In the genomic region with DNA sequence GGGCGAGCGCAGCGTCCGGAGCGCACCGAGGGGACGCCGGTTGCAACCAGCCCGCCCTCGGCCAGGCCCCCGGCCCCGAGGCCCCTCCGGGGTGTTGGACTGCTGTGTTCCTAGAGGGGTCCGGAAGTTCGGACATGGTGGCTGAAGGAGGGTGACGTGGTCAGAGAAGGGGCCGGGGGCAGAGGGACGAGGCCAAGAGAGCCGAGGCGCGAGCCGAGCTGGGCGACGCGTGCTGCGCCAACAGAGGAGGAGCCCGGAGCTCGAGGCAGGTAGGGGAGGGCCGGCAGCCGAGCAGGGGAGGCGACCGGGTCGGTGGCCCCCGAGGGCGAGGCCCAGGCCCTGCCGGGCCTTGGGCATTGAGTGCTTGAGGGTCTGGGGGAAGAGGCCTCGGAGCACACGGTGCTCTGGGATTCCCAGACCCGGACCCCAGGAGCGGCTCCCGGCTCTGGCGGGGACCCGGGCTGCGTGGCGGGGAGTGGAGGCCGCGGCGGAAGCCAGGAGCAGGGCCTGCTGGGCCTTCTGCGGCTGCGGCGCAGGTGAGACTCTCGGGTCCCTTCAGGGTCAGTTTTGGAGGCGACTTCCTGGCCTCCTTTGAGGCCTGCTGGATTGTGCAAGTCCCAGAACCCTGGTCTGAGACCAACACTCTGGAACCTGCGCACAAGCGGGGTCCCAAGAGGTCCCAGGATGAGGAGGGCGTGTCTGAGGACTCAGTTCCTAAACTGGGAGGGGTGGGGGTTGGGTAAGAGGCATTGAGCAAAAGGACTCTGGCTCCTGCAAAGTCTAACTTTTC, we compare ENCODE assay signal across 8 mouse cellular contexts. TPM values are rescaled to one million over a fixed set of nuclear protein-coding genes. Genes with fewer than 3 reads are reported as not detected.
DNase-seq lines count a peak whose midpoint lies in the region; ATAC-seq lines count a peak whose summit lies in the region.

No protein-coding gene starts in this region.

- H3K4me3 ChIP-seq in liver, embryonic 11.5 days (ENCODE audit: low read depth, low read length), result peak overlapping the region; percentile 40
- H3K4me3 ChIP-seq in forebrain, embryonic 11.5 days (ENCODE audit: low read depth, low read length), result peak overlapping the region; percentile 81
- peak overlapping the region; percentile 43 for H3K4me3 ChIP-seq in limb, embryonic 13.5 days
- H3K4me3 ChIP-seq in stomach, embryonic 14.5 days (ENCODE audit: low read depth, low read length), result peak overlapping the region; percentile 31

- H3K27ac ChIP-seq in liver, embryonic 11.5 days (ENCODE audit: low read depth, low read length), result no peak overlapping the region
- peak overlapping the region; percentile 95 for H3K27ac ChIP-seq in forebrain, embryonic 11.5 days (ENCODE audit: low read depth, low read length)
- H3K27ac ChIP-seq in limb, embryonic 13.5 days, result no peak overlapping the region
- H3K27ac ChIP-seq in stomach, embryonic 14.5 days (ENCODE audit: low read length), result no peak overlapping the region

- H3K27me3 ChIP-seq in liver, embryonic 11.5 days (replicated peaks; ENCODE audit: control insufficient read depth, insufficient read depth, low read length), result peaks cover 100% of the 10 kb centered on the region
- H3K27me3 ChIP-seq in forebrain, embryonic 11.5 days (ENCODE audit: control insufficient read depth, insufficient read depth, low read length), result peaks cover 75% of the 10 kb centered on the region
- H3K27me3 ChIP-seq in limb, embryonic 13.5 days, result peaks cover 99% of the 10 kb centered on the region
- peaks cover 86% of the 10 kb centered on the region for H3K27me3 ChIP-seq in stomach, embryonic 14.5 days (ENCODE audit: control insufficient read depth, insufficient read depth, low read length)

- peak overlapping the region; percentile 59 for H3K4me2 ChIP-seq in liver, embryonic 11.5 days
- peak overlapping the region; percentile 71 for H3K4me2 ChIP-seq in forebrain, embryonic 11.5 days (ENCODE audit: low read depth, low read length, severe bottlenecking)
- H3K4me2 ChIP-seq in limb, embryonic 13.5 days (replicated peaks), result peak overlapping the region; percentile 72
- peak overlapping the region; percentile 51 for H3K4me2 ChIP-seq in stomach, embryonic 14.5 days (replicated peaks; ENCODE audit: low read depth, low read length)

- intact Hi-C loops in left cerebral cortex, postnatal 4 days (cut with DNase I), result no loop called here

- H3K36me3 ChIP-seq in liver, embryonic 11.5 days (ENCODE audit: control insufficient read depth, insufficient read depth, low read length), result no peaks in the 10 kb centered on the region
- H3K36me3 ChIP-seq in forebrain, embryonic 11.5 days (ENCODE audit: control insufficient read depth, insufficient read depth, low read length), result no peaks in the 10 kb centered on the region
- no peaks in the 10 kb centered on the region for H3K36me3 ChIP-seq in limb, embryonic 13.5 days
- H3K36me3 ChIP-seq in stomach, embryonic 14.5 days (ENCODE audit: control insufficient read depth, insufficient read depth, low read length), result no peaks in the 10 kb centered on the region

- peak; percentile 16 for ATAC-seq in liver, embryonic 11.5 days (replicated peaks; ENCODE audit: low FRiP score)
- ATAC-seq in forebrain, embryonic 11.5 days (replicated peaks; ENCODE audit: low FRiP score), result no peak; the same call in 1 of the 2 replicates
- peak; percentile 12 for ATAC-seq in limb, embryonic 13.5 days (ENCODE audit: low FRiP score, low read depth)
- peak; percentile 17; the same call in 1 of the 2 replicates for ATAC-seq in stomach, embryonic 14.5 days (ENCODE audit: insufficient number of reproducible peaks, insufficient read depth, low FRiP score, low read depth)

- peaks cover 10% of the 10 kb centered on the region for H3K4me1 ChIP-seq in liver, embryonic 11.5 days (replicated peaks; ENCODE audit: control insufficient read depth, insufficient read depth, low read length)
- peaks cover 19% of the 10 kb centered on the region; the same call in 1 of the 2 replicates for H3K4me1 ChIP-seq in forebrain, embryonic 11.5 days (replicated peaks; ENCODE audit: control insufficient read depth, insufficient read depth, low read length)
- H3K4me1 ChIP-seq in limb, embryonic 13.5 days, result peaks cover 44% of the 10 kb centered on the region
- H3K4me1 ChIP-seq in stomach, embryonic 14.5 days (ENCODE audit: control insufficient read depth, insufficient read depth, low read length), result peaks cover 9% of the 10 kb centered on the region

- no peak overlapping the region for H3K9ac ChIP-seq in liver, embryonic 11.5 days (ENCODE audit: low read depth, low read length)
- H3K9ac ChIP-seq in forebrain, embryonic 11.5 days (ENCODE audit: low read length), result peak overlapping the region; percentile 97
- H3K9ac ChIP-seq in limb, embryonic 13.5 days, result peak overlapping the region; percentile 45; the same call in 1 of the 2 replicates
- H3K9ac ChIP-seq in stomach, embryonic 14.5 days (replicated peaks; ENCODE audit: low read depth, low read length), result no peak overlapping the region

- peak; percentile 45 for DNase-seq in liver, embryonic 11.5 days (ENCODE audit: low spot score)
- no peak for DNase-seq in liver
- DNase-seq in forebrain, embryonic 11.5 days (ENCODE audit: low spot score), result peak; percentile 78
- no peak for DNase-seq in left cerebral cortex, postnatal 4 days
- no peak for DNase-seq in right cerebral cortex, postnatal 25 days
- DNase-seq in cerebellum, adult 8-10 months, result no peak

- no peaks in the 10 kb centered on the region for H3K9me3 ChIP-seq in liver, embryonic 11.5 days (ENCODE audit: control insufficient read depth, low read length)
- no peaks in the 10 kb centered on the region for H3K9me3 ChIP-seq in forebrain, embryonic 11.5 days (ENCODE audit: control insufficient read depth, low read length)
- H3K9me3 ChIP-seq in limb, embryonic 13.5 days, result 0 out of 2 replicates have a peak, but pooled peaks cover 3% of the 10 kb centered on the region
- peaks cover 4% of the 10 kb centered on the region; the same call in 1 of the 2 replicates for H3K9me3 ChIP-seq in stomach, embryonic 14.5 days (ENCODE audit: control insufficient read depth, low read depth, low read length)

- 1% methylated on average over 55 of the region's 56 CpGs for WGBS in liver, embryonic 11.5 days
- under 1% methylated on average over 48 of the region's 56 CpGs for WGBS in forebrain, embryonic 11.5 days
- WGBS in limb, embryonic 13.5 days, result under 1% methylated on average over 53 of the region's 56 CpGs
- 2% methylated on average over 46 of the region's 56 CpGs for WGBS in stomach, embryonic 14.5 days

RNA-seq across cellular contexts. Expression of gene Dmrta2, which starts 0.4 kb away (rescaled TPM):
- polyA plus RNA-seq in liver, embryonic 11.5 days (2014; fragmentation: Nextera tagmentation; extraction: Ambion mirVana), result 0.07 TPM in 1 of 2 replicates, not detected in the other
- 12.5 and 16.9 TPM in 2 replicates for polyA plus RNA-seq in forebrain, embryonic 11.5 days (2014; fragmentation: Nextera tagmentation; extraction: Ambion mirVana)
- 0.08 TPM in 2 replicates for polyA plus RNA-seq in limb, embryonic 13.5 days (2015; fragmentation: Nextera tagmentation; extraction: Ambion mirVana)
- 0.16 TPM in 1 of 2 replicates, not detected in the other for polyA plus RNA-seq in stomach, embryonic 14.5 days (2014; fragmentation: Nextera tagmentation; extraction: Ambion mirVana)
- 1 to 10 TPM; 3.2 to 4.7 TPM for total RNA-seq in left cerebral cortex, postnatal 4 days (2021)

Comparison
In these comparisons a context has a peak if more than half of its experiments do, and no peak if none do; other contexts are left out.
1. DNase-seq: peak in liver, embryonic 11.5 days (single experiment) and forebrain, embryonic 11.5 days (single experiment); none in liver (single experiment), left cerebral cortex, postnatal 4 days (single experiment), right cerebral cortex, postnatal 25 days (single experiment) and cerebellum, adult 8-10 months (single experiment).
2. H3K4me3 ChIP-seq: peak in every context shown above with its lines; median percentile 81 in forebrain, embryonic 11.5 days; 43 in limb, embryonic 13.5 days; 40 in liver, embryonic 11.5 days; 31 in stomach, embryonic 14.5 days.
3. H3K9ac ChIP-seq: peak in forebrain, embryonic 11.5 days (single experiment) and limb, embryonic 13.5 days (single experiment); none in liver, embryonic 11.5 days (single experiment) and stomach, embryonic 14.5 days (single experiment).
4. RNA of gene Dmrta2, which starts 0.4 kb away (polyA plus RNA-seq): 12.5 to 16.9 TPM in forebrain, embryonic 11.5 days; 0.16 TPM in stomach, embryonic 14.5 days, 0.08 TPM in limb, embryonic 13.5 days and 0.07 TPM in liver, embryonic 11.5 days; every median in the first group is over 10 times any median in the second.
5. Peak in every context shown above with its lines, with median percentiles within 50 percentile points of each other: H3K4me2 ChIP-seq.